Mouse (Mus musculus) lung, embryonic 16.5 days (tissue): ENCODE results near the gene Ndufb10. TPM values are rescaled to one million over a fixed set of nuclear protein-coding genes. Genes with fewer than 3 reads are reported as not detected.

ENCODE experiments used
- ATAC-seq: fragments of 200-750 bp; cut with Nextera tagmentation; 2 replicates; pipeline ENCODE4 v1.8.0; 2017; ENCODE audit warnings: low read depth, mild to moderate bottlenecking, moderate library complexity
- H3K27ac ChIP-seq: fragments of 300-500 bp; sonication (generic); 2 replicates; pipeline ENCODE4 v1.5.1; 2014; ENCODE audit warnings: mild to moderate bottlenecking, control low read depth, low read length
- H3K27me3 ChIP-seq: fragments of 300-500 bp; sonication (generic); 2 replicates; pipeline ENCODE4 v1.6.1; 2014; ENCODE audit warnings: low read depth, low read length, mixed read lengths; ENCODE audit not compliant: control insufficient read depth, insufficient read depth
- H3K36me3 ChIP-seq: fragments of 300-500 bp; sonication (generic); 2 replicates; pipeline ENCODE4 v1.6.1; 2014; ENCODE audit warnings: low read length; ENCODE audit not compliant: control insufficient read depth, insufficient read depth
- H3K4me1 ChIP-seq: fragments of 300-500 bp; sonication (generic); replicated peaks from 2 replicates; pipeline ENCODE4 v1.6.1; 2014; ENCODE audit warnings: low read length, mixed read lengths; ENCODE audit not compliant: control insufficient read depth, insufficient read depth
- H3K4me2 ChIP-seq: fragments of 300-500 bp; sonication (generic); 2 replicates; pipeline ENCODE4 v1.6.1; 2014; ENCODE audit warnings: low read depth, low read length, control low read depth
- H3K4me3 ChIP-seq: fragments of 300-500 bp; sonication (generic); 2 replicates; pipeline ENCODE4 v1.5.1; 2014; ENCODE audit warnings: mild to moderate bottlenecking, low read length, control low read depth
- H3K9ac ChIP-seq: fragments of 300-500 bp; sonication (generic); 2 replicates; pipeline ENCODE4 v1.6.1; 2014; ENCODE audit warnings: low read length, control low read depth
- H3K9me3 ChIP-seq: fragments of 300-500 bp; sonication (generic); 2 replicates; pipeline ENCODE4 v1.6.1; 2016; ENCODE audit warnings: low read length; ENCODE audit not compliant: control insufficient read depth
- WGBS: fragments of 180-500 bp; shearing (Covaris S2); extraction: QIAGEN DNeasy Blood & Tissue Kit; methylation state at CpG from one replicate; pipeline ENCODE4 v1.1.7; 2014; 5-methylcytosine and 5-hydroxymethylcytosine counted together
- polyA plus RNA-seq: library from polyadenylated mRNA; unstranded; fragments of >200 nt; fragmentation: Nextera tagmentation; extraction: Ambion mirVana; gene quantifications from 2 replicates; pipeline ENCODE4 v1.2.1, GENCODE M21; 2015

The Ndufb10 gene
- polyA plus RNA-seq, 1 experiment from 2014 or later: 204 TPM

DNA sequence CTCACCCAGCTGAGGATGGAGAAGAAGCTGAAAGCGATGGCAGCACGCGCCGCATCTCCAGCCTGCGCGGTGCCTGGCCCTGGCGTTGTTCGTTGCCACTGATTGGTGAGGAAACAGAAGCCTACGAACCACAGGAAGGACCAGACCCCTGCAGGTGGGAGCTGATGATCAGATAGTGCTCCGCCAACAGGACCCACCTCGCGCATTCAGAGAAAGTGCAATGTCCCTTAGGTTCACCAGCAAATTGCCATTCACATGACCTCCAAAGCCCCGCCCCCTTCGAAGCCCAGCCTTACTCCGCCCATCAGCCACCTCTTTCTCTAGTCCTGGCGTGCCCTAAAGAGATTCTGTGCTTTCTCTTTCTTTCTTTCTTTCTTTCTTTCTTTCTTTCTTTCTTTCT lies 37.8 kb downstream of the Ndufb10 start:
- Histone ChIP-seq H3K36me3 (peaks cover 1% of the 10 kb centered on the region; the same call in 1 of the 2 replicates), H3K4me1 (peaks cover 8% of the 10 kb centered on the region), H3K4me3 (no peak overlapping the region), H3K27me3 (peaks cover 36% of the 10 kb centered on the region), H3K9ac (no peak overlapping the region), H3K4me2 (peak overlapping the region; percentile 15; the same call in 1 of the 2 replicates), H3K9me3 (no peaks in the 10 kb centered on the region), H3K27ac (no peak overlapping the region)
- 32% methylated on average over 16 of the region's 16 CpGs for WGBS
- ATAC-seq: no peak; the same call in 1 of the 2 replicates

- ATAC-seq: no peak
- Histone ChIP-seq H3K9me3 (no peaks in the 10 kb centered on the region), H3K4me3 (no peak overlapping the region), H3K27ac (no peak overlapping the region), H3K4me1 (no peaks in the 10 kb centered on the region; the same call in 1 of the 2 replicates), H3K27me3 (no peaks in the 10 kb centered on the region), H3K36me3 (peaks cover 46% of the 10 kb centered on the region), H3K4me2 (no peak overlapping the region), H3K9ac (no peak overlapping the region)
- 85% methylated on average over 24 of the region's 24 CpGs for WGBS
Observed at GRCm38 (mm10) chr17:24677500-24678080, 46.7 kb downstream of the Ndufb10 start.

- WGBS: 89% methylated on average over 5 of the region's 5 CpGs
- no peak for ATAC-seq
- Histone ChIP-seq H3K4me1 (peaks cover 6% of the 10 kb centered on the region), H3K9me3 (no peaks in the 10 kb centered on the region), H3K27me3 (no peaks in the 10 kb centered on the region), H3K4me3 (no peak overlapping the region), H3K4me2 (no peak overlapping the region), H3K36me3 (peaks cover 46% of the 10 kb centered on the region), H3K27ac (no peak overlapping the region), H3K9ac (no peak overlapping the region)
Observed at GRCm38 (mm10) chr17:24676877-24677276, 47.4 kb downstream of the Ndufb10 start.

- Histone ChIP-seq H3K27me3 (no peaks in the 10 kb centered on the region), H3K36me3 (peaks cover 41% of the 10 kb centered on the region), H3K4me3 (no peak overlapping the region), H3K27ac (no peak overlapping the region), H3K4me1 (peaks cover 13% of the 10 kb centered on the region), H3K9me3 (no peaks in the 10 kb centered on the region), H3K4me2 (no peak overlapping the region), H3K9ac (no peak overlapping the region)
- 53% methylated on average over 2 of the region's 2 CpGs for WGBS
- ATAC-seq: no peak
Observed at GRCm38 (mm10) chr17:24676187-24676586, 48.1 kb downstream of the Ndufb10 start.

DNA sequence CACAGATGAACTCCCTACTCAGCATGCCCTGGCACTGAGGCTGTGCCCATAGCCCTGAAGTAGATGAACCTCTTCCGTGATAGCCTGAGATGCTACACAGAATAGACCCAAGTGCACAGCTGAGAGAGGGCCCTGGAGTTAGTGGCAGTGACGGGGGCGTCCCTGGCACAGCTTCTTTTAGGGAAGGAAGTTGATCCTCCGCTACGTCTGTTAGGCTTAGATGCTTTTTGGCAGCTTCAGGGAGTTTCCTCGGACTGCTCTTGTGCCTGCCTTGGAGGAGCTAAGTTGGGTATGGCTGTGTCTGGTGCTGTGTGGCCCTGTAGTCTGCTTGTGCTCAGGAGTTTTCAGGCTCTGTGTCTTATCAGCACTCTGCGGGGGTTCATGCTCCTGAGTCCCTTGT lies 50.0 kb downstream of the Ndufb10 start:
- no peaks in the 10 kb centered on the region for H3K27me3 ChIP-seq
- ATAC-seq: no peak
- H3K4me2 ChIP-seq: no peak overlapping the region
- H3K4me1 ChIP-seq: peaks cover 23% of the 10 kb centered on the region
- 71% methylated on average over 7 of the region's 7 CpGs for WGBS
- no peak overlapping the region for H3K27ac ChIP-seq
- H3K9ac ChIP-seq: no peak overlapping the region
- no peak overlapping the region for H3K4me3 ChIP-seq
- peaks cover 25% of the 10 kb centered on the region for H3K36me3 ChIP-seq
- no peaks in the 10 kb centered on the region for H3K9me3 ChIP-seq

GRCm38 (mm10) chr17:24672141-24672540 lies 52.1 kb downstream of the Ndufb10 start:
- no peak overlapping the region for H3K27ac ChIP-seq
- no peak overlapping the region for H3K4me3 ChIP-seq
- peak overlapping the region; percentile 90; the same call in 1 of the 2 replicates for H3K4me2 ChIP-seq
- H3K9ac ChIP-seq: 0 out of 2 replicates have a peak overlapping the region, but pooled peaks have one; percentile 17
- H3K9me3 ChIP-seq: no peaks in the 10 kb centered on the region
- H3K36me3 ChIP-seq: peaks cover 4% of the 10 kb centered on the region; the same call in 1 of the 2 replicates
- no peak for ATAC-seq
- 11% methylated on average over 5 of the region's 5 CpGs for WGBS
- no peaks in the 10 kb centered on the region for H3K27me3 ChIP-seq
- H3K4me1 ChIP-seq: peaks cover 26% of the 10 kb centered on the region

Other genes with a start within 250 kb of the Ndufb10 start
- 28.1 and 29.8 TPM in 2 replicates for gene Mlst8, start 245.4 kb downstream of the Ndufb10 start, polyA plus RNA-seq
- gene Caskin1, start 235.9 kb downstream of the Ndufb10 start, polyA plus RNA-seq: 0.59 and 0.96 TPM in 2 replicates
- gene Traf7, start 196.5 kb downstream of the Ndufb10 start, polyA plus RNA-seq: 90.9 and 93.5 TPM in 2 replicates
- gene Rab26, start 190.3 kb downstream of the Ndufb10 start, polyA plus RNA-seq: 2.6 and 4.9 TPM in 2 replicates
- gene Pkd1, start 174.6 kb downstream of the Ndufb10 start, polyA plus RNA-seq: 21.6 and 23.6 TPM in 2 replicates
- 54.0 and 58.2 TPM in 2 replicates for gene Tsc2, start 91.8 kb downstream of the Ndufb10 start, polyA plus RNA-seq
- gene Nthl1, start 91.8 kb downstream of the Ndufb10 start, polyA plus RNA-seq: 17.6 and 17.9 TPM in 2 replicates
- gene Slc9a3r2, start 74.2 kb downstream of the Ndufb10 start, polyA plus RNA-seq: 95.5 and 98.1 TPM in 2 replicates
- 1.1 and 2.3 TPM in 2 replicates for gene Npw, start 66.0 kb downstream of the Ndufb10 start, polyA plus RNA-seq
- gene Zfp598, start 54.8 kb downstream of the Ndufb10 start, polyA plus RNA-seq: 15.0 and 18.1 TPM in 2 replicates
- gene Syngr3, start 34.5 kb downstream of the Ndufb10 start, polyA plus RNA-seq: 1.5 and 1.9 TPM in 2 replicates
- 37.2 and 41.9 TPM in 2 replicates for gene Gfer, start 28.3 kb downstream of the Ndufb10 start, polyA plus RNA-seq
- 4.2 and 4.8 TPM in 2 replicates for gene Noxo1, start 28.2 kb downstream of the Ndufb10 start, polyA plus RNA-seq
- 66.9 and 67.9 TPM in 2 replicates for gene Tbl3, start 16.8 kb downstream of the Ndufb10 start, polyA plus RNA-seq
- gene Rnf151, start 6.4 kb downstream of the Ndufb10 start, polyA plus RNA-seq: 0.35 TPM in 1 of 2 replicates, not detected in the other
- 1,342 and 1,356 TPM in 2 replicates for gene Rps2, start 6.4 kb downstream of the Ndufb10 start, polyA plus RNA-seq
- not detected in 2 replicates for gene Rpl3l, start 3.3 kb upstream of the Ndufb10 start, polyA plus RNA-seq
- gene Msrb1, start 12.2 kb upstream of the Ndufb10 start, polyA plus RNA-seq: 36.1 and 39.4 TPM in 2 replicates
- gene Hs3st6, start 28.5 kb upstream of the Ndufb10 start, polyA plus RNA-seq: 0.87 and 1.2 TPM in 2 replicates
- gene Meiob, start 79.8 kb upstream of the Ndufb10 start, polyA plus RNA-seq: not detected in 2 replicates
- 32.6 and 39.1 TPM in 2 replicates for gene Hagh, start 115.7 kb upstream of the Ndufb10 start, polyA plus RNA-seq
- gene Fahd1, start 125.9 kb upstream of the Ndufb10 start, polyA plus RNA-seq: 16.7 and 17.6 TPM in 2 replicates
- gene Igfals, start 141.5 kb upstream of the Ndufb10 start, polyA plus RNA-seq: 1.2 and 1.9 TPM in 2 replicates
- gene Nubp2, start 161.9 kb upstream of the Ndufb10 start, polyA plus RNA-seq: 48.5 and 55.0 TPM in 2 replicates
- 41.1 and 43.3 TPM in 2 replicates for gene Spsb3, start 162.2 kb upstream of the Ndufb10 start, polyA plus RNA-seq
- gene Eme2, start 170.6 kb upstream of the Ndufb10 start, polyA plus RNA-seq: 28.4 and 29.1 TPM in 2 replicates
- gene Mrps34, start 170.6 kb upstream of the Ndufb10 start, polyA plus RNA-seq: 82.8 and 89.0 TPM in 2 replicates
- gene Nme3, start 172.0 kb upstream of the Ndufb10 start, polyA plus RNA-seq: 74.7 and 74.9 TPM in 2 replicates
- gene Mapk8ip3, start 212.5 kb upstream of the Ndufb10 start, polyA plus RNA-seq: 25.6 and 28.9 TPM in 2 replicates
- gene Jpt2, start 236.2 kb upstream of the Ndufb10 start, polyA plus RNA-seq: 141 and 148 TPM in 2 replicates